Mouse (Mus musculus) lung, adult 2 months (tissue): Measurements from ENCODE around the gene Xiap.

ENCODE experiments used
- CTCF ChIP-seq: fragments of 200-500 bp; IDR thresholded peaks from 2 replicates; pipeline ENCODE4 v1.5.1; 2011; ENCODE audit warnings: mild to moderate bottlenecking, low read length, control low read depth; ENCODE audit not compliant: insufficient read depth
- POLR2A ChIP-seq: fragments of 200-500 bp; IDR thresholded peaks from 2 replicates; pipeline ENCODE4 v1.6.1; 2011; ENCODE audit warnings: low read depth, mild to moderate bottlenecking, control low read depth, low read length, borderline replicate concordance; ENCODE audit errors: extremely low read depth

DNA sequence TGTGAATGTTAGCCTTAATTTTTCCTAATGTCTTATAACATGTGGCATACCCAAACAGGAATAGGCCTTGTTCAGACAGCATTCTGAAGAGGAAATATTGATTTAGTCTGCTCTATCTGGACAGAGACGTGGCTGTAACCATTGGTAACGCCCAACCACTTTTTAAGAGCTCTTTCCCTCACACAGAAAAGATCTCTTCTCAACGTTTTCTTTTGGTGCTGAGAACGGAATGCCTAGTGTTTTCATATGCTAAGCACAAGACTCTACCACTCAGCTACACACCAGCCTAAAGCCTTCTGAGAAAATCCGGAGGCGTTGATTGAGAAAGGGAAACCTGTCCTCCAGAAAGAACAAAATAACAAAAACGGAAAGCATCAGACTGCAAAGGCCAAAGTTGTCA, 25.6 kb upstream of the Xiap start:
- no peak for TF ChIP-seq CTCF
- no peak for TF ChIP-seq POLR2A
